Mouse (Mus musculus) embryonic facial prominence, embryonic 12.5 days (tissue): ENCODE data around the gene Add1. TPM values are rescaled to one million over a fixed set of nuclear protein-coding genes. Genes with fewer than 3 reads are reported as not detected.

Source experiments
- ATAC-seq: fragments of 200-750 bp; cut with Nextera tagmentation; 2 replicates; pipeline ENCODE4 v1.8.0; 2017; ENCODE audit not compliant: insufficient number of reproducible peaks, insufficient read depth, low FRiP score, low TSS enrichment
- H3K27ac ChIP-seq: fragments of 300-500 bp; sonication (generic); 2 replicates; pipeline ENCODE4 v1.5.1; 2016; ENCODE audit warnings: mild to moderate bottlenecking
- H3K27me3 ChIP-seq: fragments of 300-500 bp; sonication (generic); 2 replicates; pipeline ENCODE4 v1.6.1; 2016; ENCODE audit warnings: mild to moderate bottlenecking, moderate library complexity
- H3K36me3 ChIP-seq: fragments of 300-500 bp; sonication (generic); 2 replicates; pipeline ENCODE4 v1.6.1; 2016; ENCODE audit warnings: mild to moderate bottlenecking
- H3K4me1 ChIP-seq: fragments of 300-500 bp; sonication (generic); 2 replicates; pipeline ENCODE4 v1.6.1; 2016
- H3K4me2 ChIP-seq: fragments of 300-500 bp; sonication (generic); replicated peaks from 2 replicates; pipeline ENCODE4 v1.6.1; 2016; ENCODE audit warnings: mild to moderate bottlenecking, moderate library complexity
- H3K4me3 ChIP-seq: fragments of 300-500 bp; sonication (generic); 2 replicates; pipeline ENCODE4 v1.5.1; 2016; ENCODE audit warnings: mild to moderate bottlenecking
- H3K9ac ChIP-seq: fragments of 300-500 bp; sonication (generic); 2 replicates; pipeline ENCODE4 v1.6.1; 2016; ENCODE audit warnings: mild to moderate bottlenecking, moderate library complexity
- H3K9me3 ChIP-seq: fragments of 300-500 bp; sonication (generic); 2 replicates; pipeline ENCODE4 v1.6.1; 2016; ENCODE audit warnings: mild to moderate bottlenecking, moderate library complexity
- WGBS: fragments of 180-500 bp; shearing (Covaris S2); methylation state at CpG from one replicate; pipeline ENCODE4 v1.1.7; 2016; 5-methylcytosine and 5-hydroxymethylcytosine counted together
- polyA plus RNA-seq: library from polyadenylated mRNA; unstranded; fragments of >200 nt; fragmentation: Nextera tagmentation; extraction: Ambion mirVana; gene quantifications from 2 replicates; pipeline ENCODE4 v1.2.1, GENCODE M21; 2016

The Add1 gene
- polyA plus RNA-seq, 1 experiment from 2014 or later, result 208 TPM

GRCm38 (mm10) chr5:34632996-34633395 is 59.5 kb downstream of the Add1 start:
- Histone ChIP-seq H3K4me2 (no peak overlapping the region), H3K27me3 (no peaks in the 10 kb centered on the region), H3K9me3 (no peaks in the 10 kb centered on the region), H3K4me1 (peaks cover 19% of the 10 kb centered on the region), H3K9ac (no peak overlapping the region), H3K4me3 (no peak overlapping the region), H3K36me3 (peaks cover 79% of the 10 kb centered on the region), H3K27ac (no peak overlapping the region)
- ATAC-seq, result no peak
- WGBS, result 98% methylated on average over 2 of the region's 2 CpGs

- H3K4me2 ChIP-seq, result no peak overlapping the region
- no peak for ATAC-seq
- H3K4me3 ChIP-seq, result no peak overlapping the region
- H3K9ac ChIP-seq, result no peak overlapping the region
- no peaks in the 10 kb centered on the region for H3K9me3 ChIP-seq
- WGBS, result 82% methylated on average over 4 of the region's 4 CpGs
- peaks cover 19% of the 10 kb centered on the region for H3K4me1 ChIP-seq
- H3K27me3 ChIP-seq, result no peaks in the 10 kb centered on the region
- H3K36me3 ChIP-seq, result peaks cover 79% of the 10 kb centered on the region
- no peak overlapping the region for H3K27ac ChIP-seq
These were observed 60.2 kb downstream of the Add1 start for GRCm38 (mm10) chr5:34633641-34634040.

GRCm38 (mm10) chr5:34634746-34635400 is 61.4 kb downstream of the Add1 start:
- WGBS, result 88% methylated on average over 13 of the region's 13 CpGs
- no peaks in the 10 kb centered on the region for H3K27me3 ChIP-seq
- no peak overlapping the region for H3K4me2 ChIP-seq
- H3K9me3 ChIP-seq, result no peaks in the 10 kb centered on the region
- H3K9ac ChIP-seq, result no peak overlapping the region
- no peak for ATAC-seq
- H3K4me1 ChIP-seq, result peaks cover 19% of the 10 kb centered on the region
- peaks cover 82% of the 10 kb centered on the region for H3K36me3 ChIP-seq
- H3K27ac ChIP-seq, result no peak overlapping the region
- H3K4me3 ChIP-seq, result peak overlapping the region; percentile 58; the same call in 1 of the 2 replicates

GRCm38 (mm10) chr5:34635665-34636192 is 62.3 kb downstream of the Add1 start:
- peaks cover 19% of the 10 kb centered on the region for H3K4me1 ChIP-seq
- H3K27me3 ChIP-seq, result no peaks in the 10 kb centered on the region
- H3K4me3 ChIP-seq, result peak overlapping the region; percentile 58
- H3K4me2 ChIP-seq, result peak overlapping the region; percentile 69
- peaks cover 82% of the 10 kb centered on the region for H3K36me3 ChIP-seq
- peak overlapping the region; percentile 64 for H3K9ac ChIP-seq
- no peak for ATAC-seq
- H3K27ac ChIP-seq, result 0 out of 2 replicates have a peak overlapping the region, but pooled peaks have one; percentile 46
- H3K9me3 ChIP-seq, result no peaks in the 10 kb centered on the region
- WGBS, result 62% methylated on average over 10 of the region's 10 CpGs

- Histone ChIP-seq H3K4me2 (peak within 1 kb of the TSS; percentile 69), H3K4me1 (peaks cover 19% of the 10 kb centered on the region), H3K27ac (peak within 1 kb of the TSS; percentile 87), H3K4me3 (peak within 1 kb of the TSS; percentile 58), H3K36me3 (peaks cover 80% of the 10 kb centered on the region), H3K27me3 (no peaks in the 10 kb centered on the region), H3K9me3 (no peaks in the 10 kb centered on the region), H3K9ac (peak within 1 kb of the TSS; percentile 64)
- under 1% methylated on average over 48 of the region's 48 CpGs for WGBS
- ATAC-seq, result peak; percentile 87
These were observed 63.2 kb downstream of the Add1 start, which contains the start of gene Mfsd10 for GRCm38 (mm10) chr5:34636481-34637287. TSS of gene Mfsd10 (minus strand) at chr5:34637212.

- peaks cover 74% of the 10 kb centered on the region for H3K36me3 ChIP-seq
- H3K4me1 ChIP-seq, result peaks cover 19% of the 10 kb centered on the region
- H3K9ac ChIP-seq, result peak overlapping the region; percentile 64; the same call in 1 of the 2 replicates
- no peak overlapping the region; the same call in 1 of the 2 replicates for H3K4me3 ChIP-seq
- no peak for ATAC-seq
- H3K27ac ChIP-seq, result no peak overlapping the region
- 83% methylated on average over 7 of the region's 7 CpGs for WGBS
- H3K27me3 ChIP-seq, result no peaks in the 10 kb centered on the region
- H3K9me3 ChIP-seq, result no peaks in the 10 kb centered on the region
- H3K4me2 ChIP-seq, result peak overlapping the region; percentile 69
These were observed 64.2 kb downstream of the Add1 start for GRCm38 (mm10) chr5:34637591-34638156.

GRCm38 (mm10) chr5:34641991-34642390 is 68.5 kb downstream of the Add1 start:
- Histone ChIP-seq H3K9ac (no peak overlapping the region), H3K27me3 (no peaks in the 10 kb centered on the region), H3K9me3 (no peaks in the 10 kb centered on the region), H3K27ac (no peak overlapping the region), H3K4me1 (peaks cover 4% of the 10 kb centered on the region), H3K36me3 (peaks cover 85% of the 10 kb centered on the region), H3K4me2 (no peak overlapping the region), H3K4me3 (no peak overlapping the region)
- WGBS, result 87% methylated on average over 3 of the region's 3 CpGs
- no peak for ATAC-seq

GRCm38 (mm10) chr5:34642932-34643331 is 69.5 kb downstream of the Add1 start:
- H3K9ac ChIP-seq, result no peak overlapping the region
- H3K9me3 ChIP-seq, result no peaks in the 10 kb centered on the region
- 71% methylated on average over 5 of the region's 5 CpGs for WGBS
- no peak overlapping the region for H3K4me3 ChIP-seq
- no peak overlapping the region for H3K27ac ChIP-seq
- no peaks in the 10 kb centered on the region for H3K27me3 ChIP-seq
- ATAC-seq, result peak; percentile 74; the same call in 1 of the 2 replicates
- peaks cover 89% of the 10 kb centered on the region for H3K36me3 ChIP-seq
- no peaks in the 10 kb centered on the region for H3K4me1 ChIP-seq
- no peak overlapping the region for H3K4me2 ChIP-seq

GRCm38 (mm10) chr5:34647581-34647980 is 74.1 kb downstream of the Add1 start:
- no peak overlapping the region for H3K4me3 ChIP-seq
- H3K27me3 ChIP-seq, result no peaks in the 10 kb centered on the region
- no peaks in the 10 kb centered on the region for H3K4me1 ChIP-seq
- no peaks in the 10 kb centered on the region for H3K9me3 ChIP-seq
- 54% methylated on average over 4 of the region's 4 CpGs for WGBS
- H3K4me2 ChIP-seq, result no peak overlapping the region
- no peak overlapping the region for H3K9ac ChIP-seq
- no peak for ATAC-seq
- peaks cover 96% of the 10 kb centered on the region for H3K36me3 ChIP-seq
- H3K27ac ChIP-seq, result no peak overlapping the region

GRCm38 (mm10) chr5:34652961-34653360 is 79.5 kb downstream of the Add1 start:
- ATAC-seq, result no peak
- Histone ChIP-seq H3K4me1 (no peaks in the 10 kb centered on the region), H3K36me3 (peaks cover 89% of the 10 kb centered on the region), H3K27ac (no peak overlapping the region), H3K4me2 (no peak overlapping the region), H3K9ac (no peak overlapping the region), H3K27me3 (no peaks in the 10 kb centered on the region), H3K4me3 (no peak overlapping the region), H3K9me3 (no peaks in the 10 kb centered on the region)
- 93% methylated on average over 5 of the region's 5 CpGs for whole genome bisulfite sequencing

- WGBS, result 90% methylated on average over 9 of the region's 9 CpGs
- Histone ChIP-seq H3K9me3 (no peaks in the 10 kb centered on the region), H3K27ac (no peak overlapping the region), H3K27me3 (no peaks in the 10 kb centered on the region), H3K9ac (no peak overlapping the region), H3K4me3 (no peak overlapping the region), H3K4me1 (peaks cover 5% of the 10 kb centered on the region), H3K4me2 (no peak overlapping the region), H3K36me3 (peaks cover 70% of the 10 kb centered on the region)
- ATAC-seq, result no peak
These were observed 81.4 kb downstream of the Add1 start for GRCm38 (mm10) chr5:34654881-34655280.
